Mouse (Mus musculus): ENCODE measurements at regions not wholly inside any gene's neighbourhood (a gene's known extent, or its start where the extent isn't known, plus 50 kb on each side); places are given as distances from the start of the nearest gene placed in this dataset.

DNA sequence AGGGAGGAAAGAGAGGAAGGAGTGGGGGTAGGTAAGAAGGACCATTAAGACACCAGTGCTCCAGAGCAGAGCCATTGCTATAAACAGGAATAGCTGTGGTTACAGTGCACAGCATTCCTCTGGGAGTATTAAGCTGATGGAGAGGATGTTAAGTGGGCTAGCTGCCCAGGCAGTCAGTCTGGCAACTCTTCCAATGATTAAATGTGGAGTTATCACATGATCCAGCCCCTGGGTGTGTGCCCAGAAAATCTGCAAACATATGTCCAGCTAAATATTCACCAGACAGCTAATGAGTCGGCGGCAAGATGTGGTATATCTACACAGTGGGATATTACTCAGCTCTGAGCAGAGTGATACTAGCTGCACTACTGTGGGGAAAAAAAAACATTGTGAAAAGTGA is 229.7 kb downstream of the Ankrd50 start:
- peak; percentile 86 for DNase-seq

GRCm38 (mm10) chr3:38251592-38251991 is 233.1 kb downstream of the Ankrd50 start:
- DNase-seq = no peak

GRCm38 (mm10) chr3:38250552-38250951 is 234.1 kb downstream of the Ankrd50 start:
- no peak for DNase-seq

DNA sequence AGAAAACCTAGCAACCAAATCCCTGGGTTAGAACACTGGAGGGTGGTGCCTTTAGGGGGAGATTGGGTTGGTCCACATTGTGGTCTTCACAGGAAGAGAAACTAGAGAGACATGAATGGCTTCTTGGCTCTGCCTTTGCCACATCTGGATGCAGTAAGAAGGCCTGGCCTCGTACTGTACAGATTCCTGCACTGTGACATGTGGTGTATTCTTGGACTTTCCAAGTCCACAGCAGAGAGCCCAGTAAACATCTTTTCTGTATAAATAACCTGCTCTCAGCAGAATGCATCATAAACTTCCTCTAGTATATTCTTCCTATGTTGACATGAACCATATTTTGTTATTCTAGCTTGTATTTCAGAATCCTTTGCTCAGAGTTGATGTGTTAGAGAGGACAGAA is 235.7 kb downstream of the Ankrd50 start:
- no peak for DNase-seq

GRCm38 (mm10) chr3:38246439-38246838 is 238.2 kb downstream of the Ankrd50 start:
- DNase-seq = no peak

DNA sequence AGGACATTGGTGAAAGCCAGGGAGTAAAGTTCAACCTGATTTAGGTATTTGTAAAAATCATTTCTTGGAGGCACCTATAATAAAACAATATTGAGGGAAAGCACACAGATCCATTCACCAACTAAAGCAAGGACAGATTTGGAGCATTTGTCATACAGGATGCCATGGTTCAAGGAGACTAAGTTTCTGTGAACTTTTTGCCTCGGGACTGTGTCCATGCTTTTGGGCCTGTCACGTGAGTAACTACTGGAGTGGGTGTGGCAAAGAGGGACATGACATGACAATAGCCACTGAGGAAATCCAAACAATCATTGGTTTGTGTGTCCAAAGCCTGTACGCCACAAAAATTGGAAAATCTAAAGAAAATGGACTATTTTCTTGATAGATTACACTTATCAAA is 241.4 kb downstream of the Ankrd50 start:
- no peak for DNase-seq

GRCm38 (mm10) chr3:38237616-38238015 is 247.0 kb downstream of the Ankrd50 start:
- no peak for DNase-seq

GRCm38 (mm10) chr3:38235736-38236083 is 248.9 kb downstream of the Ankrd50 start:
- no peak for DNase-seq

- DNase-seq = no peak
These were observed 249.5 kb downstream of the Ankrd50 start for GRCm38 (mm10) chr3:38235033-38235735.

- DNase-seq = no peak
These were observed 250.1 kb downstream of the Ankrd50 start for GRCm38 (mm10) chr3:38234534-38234933.

GRCm38 (mm10) chr3:38234006-38234405 is 250.6 kb downstream of the Ankrd50 start:
- no peak for DNase-seq

GRCm38 (mm10) chr3:38233091-38233490 is 251.6 kb downstream of the Ankrd50 start:
- DNase-seq = no peak

GRCm38 (mm10) chr3:38232111-38233076 is 252.2 kb downstream of the Ankrd50 start:
- peak; percentile 91 for DNase-seq

DNA sequence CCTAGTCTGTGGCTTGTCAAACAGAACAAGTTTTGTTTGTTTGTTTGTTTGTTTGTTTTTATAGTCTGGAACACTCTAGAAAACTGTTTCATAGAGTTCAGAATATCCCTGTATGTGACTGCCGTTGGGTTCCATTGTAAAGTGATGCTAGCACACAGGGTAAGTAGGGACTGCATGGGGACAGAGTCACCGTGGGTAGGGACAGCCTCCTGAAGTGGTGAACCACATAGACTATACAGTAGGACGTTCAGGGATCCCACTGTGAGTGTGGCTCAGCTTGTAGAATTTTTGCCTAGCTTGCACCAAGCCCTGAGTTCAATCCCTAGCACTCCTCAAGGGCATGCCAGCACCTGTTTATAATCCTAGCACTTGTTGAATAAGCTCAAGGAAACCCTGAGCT is 253.1 kb downstream of the Ankrd50 start:
- no peak for DNase-seq

- no peak for DNase-seq
These were observed 253.8 kb downstream of the Ankrd50 start for GRCm38 (mm10) chr3:38230796-38231195.

GRCm38 (mm10) chr3:38229686-38230085 is 255.0 kb downstream of the Ankrd50 start:
- no peak for DNase-seq

DNA sequence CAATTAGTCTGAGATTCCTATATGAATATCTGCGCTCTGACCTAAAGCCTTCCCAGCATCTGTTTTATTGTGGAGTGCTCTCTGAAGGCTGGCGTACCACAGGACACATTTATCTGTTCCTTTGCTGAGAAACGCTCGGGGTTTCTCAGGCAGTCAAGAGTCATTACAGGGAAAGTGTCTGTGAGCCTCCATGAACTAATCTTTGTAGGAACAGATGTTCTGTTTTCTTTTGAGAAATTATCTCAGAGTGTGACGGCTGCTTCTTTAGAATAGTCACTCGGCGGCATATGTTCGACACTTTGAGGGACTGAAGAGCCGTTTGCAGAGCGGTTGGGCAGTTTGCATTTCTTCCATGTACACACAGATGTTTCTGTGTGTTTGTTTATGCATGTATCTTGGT is 255.6 kb downstream of the Ankrd50 start:
- DNase-seq = no peak

DNA sequence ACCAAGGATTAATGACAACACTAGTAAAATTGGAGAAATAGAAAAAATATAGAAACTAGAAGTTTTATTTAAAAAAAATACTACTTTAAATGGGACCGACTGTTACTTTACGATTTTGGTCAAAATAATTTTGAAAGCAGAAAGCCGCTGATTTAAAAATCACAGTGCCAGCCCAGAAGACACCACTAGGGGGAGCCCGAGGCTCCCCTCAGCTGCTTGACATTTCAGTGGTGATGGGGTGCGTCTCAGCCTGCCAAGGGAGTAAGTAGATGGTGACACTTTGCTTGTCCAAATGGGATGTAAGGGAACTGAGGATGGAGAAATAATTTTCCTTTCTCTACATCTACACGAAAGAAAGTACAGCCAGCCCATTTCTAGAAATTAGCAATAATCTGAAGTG is 257.0 kb downstream of the Ankrd50 start:
- DNase-seq = peak; percentile 76

DNA sequence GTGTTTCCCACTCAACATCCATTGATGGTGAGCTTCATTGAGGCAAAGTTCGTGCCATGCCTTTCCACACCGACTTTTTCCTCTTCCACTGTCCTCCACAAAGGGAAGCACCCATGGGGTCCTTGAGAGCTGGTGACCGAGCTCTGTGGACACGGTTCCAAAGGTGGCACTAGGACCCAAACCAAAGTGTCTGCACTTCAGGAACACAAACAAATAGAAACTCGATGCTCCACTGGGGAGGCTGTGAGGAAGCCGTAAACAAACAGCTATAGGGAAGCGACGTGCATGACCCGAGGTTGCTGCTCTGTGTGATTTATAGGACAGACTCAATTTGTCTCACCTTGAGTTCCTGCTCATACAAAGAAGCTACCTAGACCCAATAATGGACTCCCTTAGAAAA is 257.5 kb downstream of the Ankrd50 start:
- DNase-seq = no peak

DNA sequence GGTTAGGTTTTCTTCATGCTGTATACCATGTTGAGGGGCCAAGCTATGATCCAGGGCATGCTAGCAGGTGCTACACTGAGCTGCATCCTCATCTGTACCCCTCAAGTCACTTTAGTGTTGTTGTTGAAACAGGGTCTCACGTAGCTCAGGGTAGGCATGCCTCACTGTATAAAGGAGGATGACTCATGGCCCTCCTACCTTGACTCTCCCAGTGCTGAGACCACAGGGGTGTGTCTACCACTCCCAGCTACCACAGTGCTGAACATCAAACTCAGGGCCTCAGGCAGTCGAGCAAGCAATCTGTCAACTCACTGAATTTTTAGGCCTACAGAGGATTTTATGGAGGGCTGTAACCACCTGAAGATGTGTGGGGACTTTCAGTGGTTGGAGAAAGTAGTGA is 258.5 kb downstream of the Ankrd50 start:
- no peak for DNase-seq

DNA sequence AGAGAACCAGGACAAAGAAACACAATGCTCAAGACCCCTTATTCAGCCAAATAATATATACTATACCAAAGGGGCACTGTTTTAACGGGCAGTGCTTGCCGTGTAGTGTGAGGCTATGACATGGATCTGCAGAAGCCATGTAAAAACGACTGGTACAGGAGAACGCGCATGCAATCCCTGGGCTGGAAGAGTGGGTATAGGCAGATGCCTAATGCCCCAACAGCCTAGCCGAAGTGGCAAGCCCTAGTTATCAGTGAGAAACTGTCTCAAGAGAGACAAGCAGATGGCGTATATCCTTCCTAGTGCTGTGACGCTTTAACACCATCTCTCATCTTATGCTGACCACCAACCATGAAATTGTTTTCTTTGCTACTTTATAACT is 262.8 kb downstream of the Ankrd50 start:
- no peak for DNase-seq

DNA sequence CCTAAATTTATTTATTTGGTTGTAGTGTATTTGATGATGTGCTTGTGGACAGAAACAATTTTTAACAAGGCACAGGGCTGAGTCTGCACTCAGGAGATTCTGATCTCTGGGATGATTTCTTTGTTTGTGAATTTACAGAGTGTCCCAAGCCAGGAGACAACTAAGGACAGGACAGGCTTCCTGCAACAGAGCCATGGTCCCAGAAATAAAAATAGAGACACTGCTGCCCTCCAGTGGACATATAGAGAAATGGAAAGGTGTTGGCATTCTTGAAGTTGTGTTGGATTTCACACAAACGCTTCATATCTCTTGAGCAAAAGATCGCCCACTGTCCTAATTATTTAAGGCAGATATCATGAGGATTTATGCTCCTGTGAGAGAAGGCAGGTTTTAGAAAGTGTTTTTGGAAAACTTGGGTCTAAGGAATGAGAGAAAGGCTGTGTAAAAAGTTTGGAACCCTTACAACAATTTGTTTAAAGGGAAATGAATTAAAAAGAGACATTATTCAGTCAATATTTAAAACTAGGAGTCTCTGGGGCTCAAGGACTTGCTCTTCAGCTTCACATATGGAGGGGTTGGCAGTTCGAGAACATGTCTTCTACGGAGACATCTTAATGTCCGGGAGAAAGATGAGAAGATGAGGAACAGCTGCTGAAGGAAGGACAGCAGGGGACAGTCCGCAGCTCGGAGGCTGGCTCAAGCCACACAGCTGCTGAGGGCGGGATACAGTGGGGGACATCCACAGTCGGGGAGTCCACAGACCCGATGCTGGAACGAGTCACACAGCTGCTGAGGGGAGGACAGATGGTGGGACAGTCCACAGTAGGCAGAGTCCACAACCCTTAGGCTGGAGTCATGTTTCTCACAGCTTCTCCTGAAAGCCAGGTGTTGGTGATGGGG is 263.5 kb downstream of the Ankrd50 start:
- DNase-seq = peak; percentile 26

DNA sequence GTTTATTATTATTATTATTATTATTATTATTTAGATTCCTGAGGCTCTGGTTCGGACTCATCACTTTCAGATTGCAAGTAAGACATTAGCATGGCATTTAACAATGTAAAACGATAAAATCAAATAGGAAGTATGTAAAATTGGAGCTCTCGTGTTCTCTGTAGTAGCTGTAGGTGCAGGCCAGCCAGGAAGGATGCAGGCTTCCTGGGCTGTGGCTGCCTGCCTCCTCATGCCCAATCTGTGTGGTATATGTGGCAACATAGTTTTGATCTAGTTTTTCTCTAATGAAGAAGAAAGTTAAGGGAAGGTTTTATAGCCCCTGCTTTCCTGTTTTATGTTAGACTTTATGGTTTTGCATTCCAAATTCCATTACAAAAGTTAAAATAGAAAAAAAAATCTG is 275.6 kb downstream of the Ankrd50 start:
- no peak for DNase-seq
